Mouse (Mus musculus): ENCODE data around the gene 9230112D13Rik.

- TF ChIP-seq TCF12 (IDR thresholded peaks at IDR 0.05; ENCODE audit: low read depth, low read length) (no peak), HCFC1 (IDR thresholded peaks at IDR 0.05; ENCODE audit: low read depth, low read length) (no peak), CTCF (IDR thresholded peaks at IDR 0.05 in 2 of 3, conservative IDR thresholded peaks at IDR 0.05 in 1 of 3; ENCODE audit: control insufficient read depth in 1 of 3, insufficient read depth in 1 of 3, low read depth in 2 of 3, low read length in 3 of 3, poor library complexity in 1 of 3, severe bottlenecking in 1 of 3) (no peak), ZC3H11A (IDR thresholded peaks at IDR 0.05; ENCODE audit: low read depth, low read length) (no peak), MAX (IDR thresholded peaks at IDR 0.05; ENCODE audit: low read length) (no peak), SMC3 (IDR thresholded peaks at IDR 0.05; ENCODE audit: low read depth, low read length) (no peak), KAT2A (conservative IDR thresholded peaks at IDR 0.05; ENCODE audit: low read depth, low read length) (no peak), POLR2A (IDR thresholded peaks at IDR 0.05; ENCODE audit: control insufficient read depth in 1 of 2, insufficient read depth in 1 of 2, low read depth in 1 of 2, low read length in 2 of 2, poor library complexity in 1 of 2) (no peak), TAL1 (IDR thresholded peaks at IDR 0.05; ENCODE audit: low read length) (no peak), NRF1 (IDR thresholded peaks at IDR 0.05; ENCODE audit: insufficient read depth, low read depth, low read length, poor library complexity, severe bottlenecking) (no peak), EP300 (IDR thresholded peaks at IDR 0.05; ENCODE audit: low read depth in 1 of 2, low read length in 2 of 2) (no peak), ZKSCAN1 (IDR thresholded peaks at IDR 0.05; ENCODE audit: low read depth, low read length) (no peak)
Measured at GRCm38 (mm10) chr14:34570903-34571302, 48.3 kb upstream of the 9230112D13Rik start.
